Mouse (Mus musculus): ENCODE measurements around the gene Cdr2. TPM values are rescaled to one million over a fixed set of nuclear protein-coding genes. Genes with fewer than 3 reads are reported as not detected.
"Not testable (repeated sequence)": the region's sequence is repeated elsewhere in the genome, so short reads cannot be mapped to it uniquely, and the experiment has no call there.

Gene Cdr2
- total RNA-seq, 2 experiments from 2014 or later: 4.4 to 4.8 TPM

GRCm38 (mm10) chr7:120972471-120972870 lies 9.6 kb downstream of the Cdr2 start:
- not testable (repeated sequence) for DNase-seq (ENCODE audit: low spot score in 2 of 2)

GRCm38 (mm10) chr7:120970112-120970511 lies 12.0 kb downstream of the Cdr2 start:
- DNase-seq (ENCODE audit: low spot score in 2 of 2): no peak

DNA sequence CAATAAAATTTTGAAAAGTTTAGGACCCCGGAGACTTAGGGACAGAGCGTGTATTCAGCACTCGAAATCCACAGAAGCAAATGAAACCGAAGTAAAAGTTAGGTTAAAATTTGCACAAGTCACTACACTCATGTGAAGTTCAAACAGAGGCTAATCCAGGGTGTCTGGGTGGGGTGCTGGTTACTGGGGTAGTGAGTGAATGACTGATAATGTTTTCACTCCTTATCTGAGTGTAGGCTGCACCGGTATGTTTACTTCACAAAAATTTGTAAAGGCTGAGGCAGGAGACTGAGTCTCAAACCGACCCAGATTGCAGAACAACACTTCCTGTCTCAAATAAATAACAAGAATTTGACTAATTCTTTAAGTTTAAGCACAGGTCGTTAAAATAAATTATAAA lies 12.9 kb downstream of the Cdr2 start:
- no peak for DNase-seq (ENCODE audit: low spot score in 2 of 2)

GRCm38 (mm10) chr7:120963126-120963525 lies 19.0 kb downstream of the Cdr2 start:
- DNase-seq (ENCODE audit: low spot score in 2 of 2): no peak

DNA sequence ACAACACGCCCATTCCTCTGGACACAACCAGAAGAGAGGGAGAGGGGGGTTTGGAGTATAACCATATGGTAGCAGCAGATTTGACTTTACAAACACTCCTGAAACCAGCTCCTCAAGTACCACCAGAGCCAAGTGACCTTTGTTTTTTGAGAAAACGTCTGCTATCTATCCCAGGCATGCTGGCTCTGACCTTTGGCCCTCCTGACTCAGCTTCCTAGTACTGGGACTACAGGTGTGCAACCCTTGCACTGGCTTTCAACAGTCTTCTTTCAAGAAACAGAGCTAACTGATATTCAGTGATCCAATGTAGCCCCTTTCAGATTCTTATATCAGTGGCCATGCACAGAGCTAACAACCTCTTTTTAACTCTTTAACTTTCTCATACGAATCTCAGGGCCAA lies 20.2 kb downstream of the Cdr2 start:
- no peak for DNase-seq (ENCODE audit: low spot score in 2 of 2)

DNA sequence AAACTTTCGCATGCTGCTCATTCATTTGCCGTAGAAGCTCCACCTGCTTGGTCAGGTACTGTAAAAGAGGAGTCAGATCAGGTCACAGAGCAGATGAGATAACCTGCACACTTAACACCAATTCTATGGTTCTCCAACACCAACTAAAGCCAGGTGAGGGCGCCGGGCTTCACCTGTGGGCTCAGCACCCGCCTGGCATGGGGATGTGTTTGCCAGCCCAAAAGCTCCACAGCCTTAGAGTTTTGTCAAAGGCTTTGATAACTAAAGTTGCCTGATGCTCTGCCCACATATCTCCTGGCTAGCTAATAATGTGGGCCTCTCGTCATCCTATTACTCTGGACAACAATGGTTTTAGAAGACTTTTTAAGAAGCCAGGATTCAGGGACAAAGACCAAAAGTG lies 21.5 kb downstream of the Cdr2 start:
- DNase-seq (ENCODE audit: low spot score in 2 of 2): no peak

DNA sequence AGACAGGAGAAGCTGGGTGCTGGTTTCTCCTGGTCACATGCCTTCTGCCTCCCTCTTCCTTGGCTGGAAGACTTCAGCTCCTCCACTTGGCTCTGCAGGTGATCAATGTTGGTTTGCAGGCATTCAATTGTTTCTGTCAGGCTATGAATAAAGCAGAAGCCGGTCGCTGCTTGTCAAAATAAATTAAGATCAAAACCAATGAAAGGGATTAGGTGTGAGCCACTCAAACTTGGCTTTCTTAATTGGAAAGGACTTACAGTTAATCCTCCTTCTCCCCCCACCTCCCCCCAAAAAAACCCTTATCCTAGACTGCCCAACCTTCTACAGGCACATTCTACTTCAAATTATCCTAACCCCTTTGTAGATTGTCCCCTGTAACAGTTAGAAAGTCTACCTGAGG lies 22.0 kb downstream of the Cdr2 start:
- DNase-seq (ENCODE audit: low spot score in 2 of 2): no peak

GRCm38 (mm10) chr7:120953591-120953990 lies 28.5 kb downstream of the Cdr2 start:
- DNase-seq (ENCODE audit: low spot score in 2 of 2): not testable (repeated sequence)

- no peak for DNase-seq (ENCODE audit: low spot score in 2 of 2)
These were observed 38.1 kb downstream of the Cdr2 start for GRCm38 (mm10) chr7:120943936-120944509.

DNA sequence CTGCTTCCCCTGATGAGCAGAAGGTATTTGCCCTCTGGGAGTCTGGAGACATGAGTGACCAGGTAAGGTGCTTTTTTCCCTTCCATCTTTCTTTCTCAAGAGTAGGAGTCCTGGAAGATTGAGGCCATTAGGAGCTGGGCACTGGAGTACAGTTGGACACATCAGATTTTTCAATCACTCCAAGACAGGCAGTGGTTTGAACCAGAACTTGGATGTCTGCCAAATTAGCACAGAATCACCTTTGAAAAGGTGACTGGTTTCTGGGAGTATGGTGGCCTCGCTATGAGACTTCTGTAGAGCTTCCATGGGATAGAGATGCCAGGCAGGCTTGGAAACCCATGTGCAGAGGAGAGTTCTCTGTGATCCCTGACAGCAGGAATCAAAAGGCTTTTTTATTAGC lies 39.6 kb downstream of the Cdr2 start:
- DNase-seq (ENCODE audit: low spot score in 2 of 2): no peak

- DNase-seq (ENCODE audit: low spot score in 2 of 2): no peak
These were observed 40.9 kb downstream of the Cdr2 start for GRCm38 (mm10) chr7:120941214-120941613.

DNA sequence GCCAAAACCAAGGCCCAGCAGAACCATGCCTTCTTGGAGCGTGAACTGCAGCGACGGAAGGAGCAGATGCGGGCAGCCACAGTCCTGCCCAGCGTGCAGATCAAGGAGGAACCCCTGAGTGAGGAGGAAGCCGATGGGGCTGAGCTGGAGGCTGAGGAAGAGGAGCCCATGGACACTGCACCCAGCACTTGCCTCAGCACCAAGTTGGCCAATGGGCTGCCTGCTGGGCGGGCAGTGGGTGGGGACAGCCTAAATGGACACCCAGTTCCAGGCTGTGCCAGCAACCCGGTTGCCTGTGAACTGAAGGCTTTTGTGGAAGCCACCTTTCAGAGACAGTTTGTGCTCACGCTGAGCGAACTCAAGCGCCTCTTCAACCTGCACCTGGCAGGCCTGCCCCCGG lies 41.8 kb downstream of the Cdr2 start:
- DNase-seq (ENCODE audit: low spot score in 2 of 2): peak; percentile 20 to 49

- DNase-seq (ENCODE audit: low spot score in 2 of 2): no peak
These were observed 43.9 kb downstream of the Cdr2 start for GRCm38 (mm10) chr7:120938206-120938605.

DNA sequence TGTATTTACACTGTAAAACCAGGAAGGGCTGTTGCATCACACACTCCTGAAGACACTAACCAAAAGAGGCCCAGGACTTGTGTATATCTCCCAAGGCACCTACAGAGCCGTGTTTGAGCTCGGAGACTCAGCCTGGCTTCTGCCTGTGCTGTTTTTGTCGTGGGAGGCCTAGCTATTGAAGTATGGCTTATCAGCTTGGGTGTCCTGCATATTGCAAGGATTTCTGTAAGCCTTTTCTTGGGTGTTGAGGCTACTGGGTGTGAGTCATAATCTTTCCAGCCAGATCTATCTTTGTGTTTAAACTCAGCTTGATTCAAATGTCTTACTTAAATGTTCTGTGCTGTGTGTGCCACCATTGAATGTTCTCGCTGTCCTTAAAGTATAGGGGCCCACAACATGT lies 45.6 kb downstream of the Cdr2 start:
- DNase-seq (ENCODE audit: low spot score in 2 of 2): no peak

- peak in 1 of 2 experiments; percentile 66 for DNase-seq (ENCODE audit: low spot score in 2 of 2)
These were observed 47.4 kb downstream of the Cdr2 start for GRCm38 (mm10) chr7:120934716-120935115.

GRCm38 (mm10) chr7:120933680-120934195 lies 48.4 kb downstream of the Cdr2 start:
- DNase-seq (ENCODE audit: low spot score in 2 of 2): no peak

GRCm38 (mm10) chr7:120933110-120933509 lies 49.0 kb downstream of the Cdr2 start:
- DNase-seq (ENCODE audit: low spot score in 2 of 2): no peak

DNA sequence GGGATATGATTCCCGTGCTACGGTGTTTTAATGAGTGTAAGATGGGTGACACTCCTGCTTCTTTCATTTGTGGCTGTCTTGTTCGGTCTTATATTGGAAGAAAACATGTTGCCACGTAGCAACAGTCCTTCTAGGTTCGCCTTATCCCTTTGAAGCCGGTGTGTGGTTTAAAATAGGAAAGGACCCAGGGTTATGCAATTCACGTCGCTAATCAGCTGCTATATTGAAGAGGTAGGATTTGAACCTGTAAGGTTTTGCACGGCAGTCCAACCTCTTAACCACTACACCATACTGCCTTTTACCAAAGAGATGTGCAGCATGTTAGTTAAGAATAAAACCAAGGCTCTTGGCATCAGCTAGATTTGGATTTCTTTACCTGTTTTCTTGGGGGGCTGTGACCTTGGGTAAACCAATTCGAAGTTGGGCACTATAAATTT lies 63.6 kb downstream of the Cdr2 start:
- DNase-seq (ENCODE audit: low spot score in 2 of 2): peak; percentile 53 to 82

DNA sequence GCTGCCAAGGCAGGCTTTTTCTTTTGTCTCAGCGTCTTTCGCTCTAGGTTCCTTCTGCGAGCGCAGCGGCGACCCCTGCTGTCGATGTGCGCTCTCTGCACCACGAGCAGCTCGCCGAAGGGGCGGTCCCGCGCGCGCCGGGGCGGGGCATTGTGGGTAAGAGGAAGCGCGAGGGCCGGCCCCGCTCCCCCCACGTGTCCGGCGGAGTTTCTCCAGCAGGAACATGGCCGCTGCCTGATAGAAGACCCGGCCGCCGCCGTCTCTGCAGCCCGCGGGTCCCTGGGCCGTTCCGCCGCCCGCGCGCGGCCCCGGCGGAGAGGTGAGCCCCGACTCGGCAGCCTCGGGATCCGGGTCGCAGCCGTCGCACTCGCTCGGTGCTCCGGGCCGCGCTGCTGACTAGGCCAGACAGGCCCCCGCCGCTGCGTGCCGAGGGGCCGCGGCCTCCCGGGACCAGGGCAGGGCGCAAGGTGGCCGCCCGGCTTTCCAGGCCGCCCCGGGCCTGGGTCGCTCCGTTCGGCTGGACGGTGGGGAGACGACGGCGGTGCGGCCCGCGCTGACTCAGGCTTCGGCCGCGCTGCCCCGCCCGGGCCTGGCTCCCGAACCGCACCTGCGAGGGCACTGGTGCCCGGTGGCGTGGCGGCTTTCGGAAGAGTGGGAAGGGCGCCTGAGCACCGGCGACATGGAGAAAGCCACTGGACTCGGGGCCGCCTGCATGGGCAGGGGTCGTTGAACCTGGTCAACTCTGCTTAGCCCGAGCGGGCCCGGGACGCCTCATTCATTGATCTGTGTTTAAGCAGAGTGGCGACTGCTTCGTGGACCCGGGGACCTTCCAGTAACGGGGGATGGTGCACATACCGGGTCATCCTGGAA lies 64.3 kb downstream of the Cdr2 start, which contains the start of gene Polr3e:
Gene Polr3e, plus strand, starts transcription at position 153 of the 870 bp plus-strand sequence.
- DNase-seq (ENCODE audit: low spot score in 2 of 2): peak; percentile 99 to 100

DNA sequence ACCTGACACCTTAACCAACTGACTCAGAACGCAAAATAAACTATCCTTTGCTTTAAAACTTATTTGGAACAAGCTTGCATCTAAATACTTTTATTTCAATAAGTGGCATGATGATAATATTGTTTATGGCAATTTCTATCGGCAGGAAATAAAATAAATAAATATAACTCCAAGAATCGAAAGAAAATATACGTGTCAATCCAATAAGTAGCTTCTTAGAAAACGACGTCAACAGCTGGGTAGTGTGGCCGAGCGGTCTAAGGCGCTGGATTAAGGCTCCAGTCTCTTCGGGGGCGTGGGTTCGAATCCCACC lies 64.9 kb downstream of the Cdr2 start:
- DNase-seq (ENCODE audit: low spot score in 2 of 2): no peak

DNA sequence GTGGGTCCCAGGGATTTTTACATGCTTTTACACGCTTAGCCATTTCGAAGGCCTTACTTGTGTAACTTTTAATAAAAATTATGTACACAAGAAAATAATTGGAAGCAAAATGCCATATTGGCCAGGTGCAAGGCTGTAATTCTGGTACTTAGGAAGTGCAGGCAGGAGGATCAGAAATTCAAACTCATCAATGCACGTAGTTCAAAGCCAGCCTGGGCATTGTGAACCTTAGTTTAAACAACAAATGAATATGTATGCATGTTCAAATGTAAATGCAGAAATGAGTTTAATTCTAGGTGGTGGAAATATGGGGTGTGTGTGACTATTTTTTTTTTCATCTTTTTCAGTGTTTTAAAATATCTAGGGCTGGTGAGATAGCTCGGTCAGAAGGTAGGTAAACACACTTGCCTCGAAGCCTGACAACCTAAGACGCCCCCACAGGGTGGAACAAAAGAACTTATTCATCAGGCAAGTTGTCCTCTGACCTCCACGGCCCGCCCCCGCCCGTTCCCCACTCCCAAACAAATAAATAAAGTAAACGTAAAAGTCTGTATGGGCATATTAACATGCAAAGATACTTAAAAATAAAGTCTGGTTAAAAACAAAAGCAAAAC lies 65.7 kb downstream of the Cdr2 start:
- DNase-seq (ENCODE audit: low spot score in 2 of 2): no peak

DNA sequence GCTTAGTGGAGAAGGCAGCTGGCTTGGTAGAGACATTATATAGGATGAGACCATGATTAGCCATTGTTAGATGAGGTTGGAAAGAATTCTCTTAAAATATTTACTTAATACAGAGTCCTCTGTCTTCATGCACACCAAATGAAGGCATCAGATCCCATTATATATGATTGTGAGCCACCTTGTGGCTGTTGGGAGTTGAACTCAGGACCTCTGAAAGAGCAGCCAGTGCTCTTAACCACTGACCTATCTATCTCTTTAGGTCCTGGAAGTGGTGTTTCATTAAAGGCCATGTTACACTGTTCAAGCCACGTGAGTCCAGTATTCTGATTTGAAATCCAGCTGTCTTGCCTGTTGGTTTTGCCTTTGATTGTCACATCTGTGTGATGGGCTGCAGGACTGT lies 68.8 kb downstream of the Cdr2 start:
- DNase-seq (ENCODE audit: low spot score in 2 of 2): no peak

Data from layer of hippocampus, adult 18-20 months (tissue).